14 mouse cellular contexts compared by ENCODE assay signal in genomic region chr15:40367026-40367425, GRCm38 (mm10).
"Had no signal": no experiment of that assay in that cellular context is flagged by ENCODE, and none has a peak within 500 bp of the region (broad histone marks: within the 10 kb centered on the region; RNA-seq: fewer than 3 reads in every experiment).

No protein-coding gene starts in this region.

- H3K27me3 ChIP-seq: intestine, embryonic 15.5 days; limb, embryonic 13.5 days; midbrain, embryonic 13.5 days; neural tube, embryonic 15.5 days had no signal

- H3K4me1 ChIP-seq: intestine, embryonic 15.5 days; limb, embryonic 13.5 days; midbrain, embryonic 13.5 days; neural tube, embryonic 15.5 days had no signal

- H3K4me2 ChIP-seq: intestine, embryonic 15.5 days; limb, embryonic 13.5 days; midbrain, embryonic 13.5 days; neural tube, embryonic 15.5 days had no signal

- H3K9me3 ChIP-seq: intestine, embryonic 15.5 days; limb, embryonic 13.5 days; midbrain, embryonic 13.5 days; neural tube, embryonic 15.5 days had no signal

- H3K36me3 ChIP-seq: intestine, embryonic 15.5 days; limb, embryonic 13.5 days; midbrain, embryonic 13.5 days; neural tube, embryonic 15.5 days had no signal

- ATAC-seq: intestine, embryonic 15.5 days; lung, postnatal 0 days; midbrain, embryonic 13.5 days had no signal

- H3K27ac ChIP-seq: intestine, embryonic 15.5 days; layer of hippocampus, adult 2 months; limb, embryonic 13.5 days; liver, embryonic 14.5 days; midbrain, embryonic 13.5 days; neural tube, embryonic 15.5 days had no signal

- DNase-seq: kidney, adult 18-20 months; kidney, postnatal 10 days; kidney, postnatal 4 days; left cerebral cortex, postnatal 4 days; right cerebral cortex, postnatal 14 days; thymus, postnatal 36 days had no signal

- H3K4me3 ChIP-seq: intestine, embryonic 15.5 days; layer of hippocampus, adult 2 months; limb, embryonic 13.5 days; midbrain, embryonic 13.5 days; myocyte; neural tube, embryonic 15.5 days had no signal

- H3K9ac ChIP-seq: intestine, embryonic 15.5 days; limb, embryonic 13.5 days; liver, embryonic 14.5 days; midbrain, embryonic 13.5 days; neural tube, embryonic 15.5 days had no signal
